Mouse (Mus musculus): Measurements from ENCODE around the gene Olfr763.

DNA sequence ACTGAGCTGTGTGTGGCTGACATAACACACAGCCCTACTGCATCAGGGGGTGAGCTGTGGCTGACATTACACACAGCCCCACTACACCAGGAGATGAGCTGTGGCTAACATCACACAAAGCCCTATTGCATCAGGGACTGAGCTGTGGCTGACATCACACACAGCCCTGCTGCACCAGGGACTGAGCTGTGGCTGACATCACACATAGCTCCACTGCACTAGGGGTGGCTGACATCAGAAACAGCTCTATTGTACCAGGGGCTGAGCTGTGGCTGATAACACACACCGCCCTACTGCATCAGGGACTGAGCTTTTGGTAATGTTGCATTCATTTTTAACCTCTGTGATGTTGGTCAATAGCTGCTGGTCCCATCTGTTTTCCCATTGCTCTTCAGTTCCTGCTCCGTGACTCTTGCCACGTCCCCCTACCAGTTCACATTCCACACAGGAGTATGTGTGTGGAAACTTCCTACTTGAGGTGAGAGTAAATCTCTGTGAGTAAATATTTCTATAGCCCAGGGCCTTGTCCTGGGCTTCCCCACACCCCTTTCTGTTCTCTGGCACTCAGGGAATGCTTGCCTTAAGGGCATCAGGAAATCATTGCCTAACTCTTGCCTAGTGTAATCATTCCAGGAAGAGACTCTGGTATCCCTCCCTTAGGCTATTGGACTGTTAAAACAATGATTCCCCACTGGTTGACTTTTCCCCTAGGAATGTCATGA, 29.8 kb upstream of the Olfr763 start:
- TF ChIP-seq CTCF (IDR thresholded peaks at IDR 0.05; ENCODE audit: control insufficient read depth, insufficient read depth, low read length) (no peak), POLR2A (IDR thresholded peaks at IDR 0.05; ENCODE audit: borderline replicate concordance, control insufficient read depth, low read depth, low read length) (no peak)

Measured in bone marrow, adult 2 months (tissue).